Mouse (Mus musculus) kidney, postnatal 4 days (tissue): ENCODE results near the gene Spata9.
A peak's percentile ranks its signal among the peaks of the same experiment; 100 is the strongest.

Experiments
- DNase-seq, 2 experiments: peaks; one replicate each; pipeline ENCODE4 v3.0.0; 2021; ENCODE audit warnings: mixed read lengths in 2 of 2

The Spata9 gene

GRCm38 (mm10) chr13:75992169-75993028, 25.4 kb downstream of the Spata9 start:
- DNase-seq, result peak; percentile 53 to 61

DNA sequence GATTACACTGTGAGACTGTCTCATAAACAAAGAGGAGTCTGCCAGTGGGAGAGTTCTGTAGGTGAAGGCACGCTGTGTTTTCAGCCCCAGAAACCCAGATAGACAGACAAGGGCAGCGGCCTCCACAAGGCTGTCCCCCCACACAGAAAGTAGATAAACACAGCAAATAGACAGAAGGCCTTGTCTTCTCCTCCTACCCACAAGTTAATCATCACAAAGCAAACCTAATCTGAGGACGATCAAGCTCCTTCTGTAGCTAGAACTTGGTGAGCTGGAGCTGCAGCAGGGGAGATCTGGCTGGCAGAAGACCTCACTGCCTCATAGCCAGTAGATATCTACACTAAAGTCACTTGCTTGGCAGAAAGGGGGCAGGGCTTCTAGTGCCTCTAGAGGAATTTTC, 36.3 kb downstream of the Spata9 start:
- no peak for DNase-seq

DNA sequence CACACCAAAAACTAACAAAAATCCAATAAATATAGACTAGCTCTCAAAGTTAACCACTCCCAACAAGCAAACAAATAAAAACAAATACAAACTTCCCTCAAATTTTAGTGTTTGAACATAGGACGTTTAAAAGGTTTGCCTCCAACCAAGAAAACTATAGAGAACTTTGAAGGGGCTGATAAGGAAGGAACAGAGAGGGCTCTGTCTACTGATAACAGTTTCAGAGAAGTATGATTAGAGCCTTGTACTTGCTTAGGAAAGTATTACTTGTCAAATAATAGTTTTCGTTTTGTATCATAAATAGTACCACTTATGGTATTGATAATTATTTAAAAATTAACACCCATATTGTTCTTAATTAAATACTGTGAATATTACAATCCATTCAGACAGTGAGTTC, 47.6 kb downstream of the Spata9 start:
- no peak for DNase-seq

DNA sequence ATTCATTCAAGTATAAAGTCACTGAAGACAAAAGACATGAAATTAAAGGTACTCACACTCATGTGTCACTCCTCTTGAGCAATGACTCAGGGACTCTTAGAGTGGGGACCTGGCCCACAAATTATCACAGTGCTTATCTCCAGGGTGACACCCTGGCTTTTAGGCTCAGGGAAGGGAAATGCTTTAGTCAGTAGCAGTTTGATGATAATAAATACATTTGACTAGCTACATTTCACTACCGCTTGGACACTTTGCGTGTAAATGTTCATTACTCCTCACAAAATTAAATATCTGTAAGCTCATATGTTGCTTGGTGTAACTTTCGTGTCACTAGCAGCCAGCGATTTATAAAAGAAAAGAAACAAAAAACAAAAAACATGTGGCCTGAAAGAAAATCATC, 50.5 kb downstream of the Spata9 start:
- no peak for DNase-seq

- peak; percentile 98 to 99 for DNase-seq
Measured at GRCm38 (mm10) chr13:76017974-76018843, 51.3 kb downstream of the Spata9 start, which contains the start of gene Rfesd. Rfesd (minus strand) TSS chr13:76018719.

DNA sequence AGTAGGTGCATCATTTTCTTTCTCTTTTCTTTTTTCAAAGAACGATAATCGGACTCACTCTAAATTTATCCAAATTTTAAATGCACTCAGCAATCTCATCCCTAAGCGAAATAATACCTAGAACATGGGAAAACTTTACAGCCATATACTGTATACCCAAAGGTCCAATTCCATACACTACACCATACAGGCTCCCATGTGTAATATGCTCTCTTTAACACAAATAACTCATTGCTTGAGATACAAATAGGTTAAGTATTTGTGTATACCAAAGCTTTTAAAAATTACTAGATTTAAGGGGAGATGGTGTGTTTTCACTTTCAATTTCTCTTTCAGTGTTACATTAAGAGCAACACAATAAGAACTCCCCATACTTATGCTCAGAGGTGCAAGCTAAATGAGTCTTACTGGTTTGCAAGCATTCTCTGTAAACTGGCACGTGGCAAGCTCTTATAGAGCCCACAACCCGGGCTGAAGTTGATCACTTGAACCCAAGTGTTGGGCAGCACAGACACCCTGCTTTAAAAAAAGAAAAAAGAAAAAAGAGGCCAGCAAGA, 52.0 kb downstream of the Spata9 start:
- no peak for DNase-seq

DNA sequence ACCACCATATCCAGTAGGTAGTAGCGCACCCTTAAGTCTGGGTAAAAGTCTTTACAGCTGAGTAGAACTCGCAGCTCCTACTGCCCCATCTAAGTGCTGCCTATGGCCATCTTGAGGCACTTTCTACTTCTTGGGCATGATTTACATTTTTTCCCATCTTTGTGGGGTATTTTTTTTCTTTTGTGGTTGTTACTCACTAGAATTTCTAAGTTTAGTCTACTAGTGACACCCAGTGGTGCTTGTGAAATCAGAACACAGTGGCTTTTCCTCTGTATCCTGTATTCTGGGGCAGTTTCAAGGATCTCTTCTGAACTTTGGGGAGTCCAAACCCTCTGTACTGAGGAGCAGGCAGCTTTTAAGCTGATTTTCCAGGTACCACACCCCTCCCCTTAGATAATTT, 54.8 kb downstream of the Spata9 start:
- peak in 1 of 2 experiments; percentile 16 for DNase-seq

GRCm38 (mm10) chr13:76024588-76024987, 57.6 kb downstream of the Spata9 start:
- DNase-seq, result no peak

GRCm38 (mm10) chr13:76042455-76042854, 75.5 kb downstream of the Spata9 start:
- no peak for DNase-seq

DNA sequence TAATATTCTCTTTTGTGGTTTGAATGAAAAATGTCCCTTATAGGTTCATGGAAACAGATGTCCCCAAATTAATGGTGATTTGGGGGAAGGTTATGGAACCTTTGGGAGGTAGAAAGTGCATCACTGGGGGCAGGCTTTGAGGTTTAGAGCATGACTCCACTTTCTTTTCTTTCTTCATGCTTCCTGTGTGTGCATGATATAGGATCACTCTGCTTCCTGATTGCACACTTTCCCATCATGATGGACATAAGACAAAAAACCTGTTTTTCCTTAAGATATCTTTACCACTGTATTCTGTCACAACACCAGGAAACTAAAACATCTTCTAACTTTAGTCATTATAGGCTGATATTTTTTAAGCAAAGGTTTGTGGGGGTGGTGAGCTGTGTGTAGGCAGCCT, 78.0 kb downstream of the Spata9 start:
- DNase-seq, result no peak
